Mouse (Mus musculus) liver, postnatal 0 days (tissue): ENCODE measurements around the gene Paxip1.

Source experiments
- CTCF ChIP-seq: sonication (generic); IDR thresholded peaks from 2 replicates; pipeline ENCODE4 v1.5.1; 2016; ENCODE audit warnings: antibody characterized with exemption, low read depth
- EP300 ChIP-seq: IDR thresholded peaks from 2 replicates; pipeline ENCODE4 v1.6.1; 2016; ENCODE audit warnings: antibody characterized with exemption, low read depth, mild to moderate bottlenecking

- no peak for TF ChIP-seq CTCF
- TF ChIP-seq EP300 = no peak
These were observed 22.8 kb upstream of the Paxip1 start for GRCm38 (mm10) chr5:27814282-27814681.
